Mouse (Mus musculus) liver, embryonic 12.5 days (tissue): ENCODE data around the gene G6pc. TPM values are rescaled to one million over a fixed set of nuclear protein-coding genes. Genes with fewer than 3 reads are reported as not detected.

Experiments used
- ATAC-seq: fragments of 200-750 bp; cut with Nextera tagmentation; 2 replicates; pipeline ENCODE4 v1.8.0; 2017; ENCODE audit warnings: moderate number of reproducible peaks, mild to moderate bottlenecking, moderate library complexity
- H3K27ac ChIP-seq: fragments of 300-500 bp; sonication (generic); 2 replicates; pipeline ENCODE4 v1.5.1; 2016; ENCODE audit warnings: mild to moderate bottlenecking
- H3K27me3 ChIP-seq: fragments of 300-500 bp; sonication (generic); replicated peaks from 2 replicates; pipeline ENCODE4 v1.6.1; 2016; ENCODE audit warnings: mild to moderate bottlenecking, moderate library complexity
- H3K36me3 ChIP-seq: fragments of 300-500 bp; sonication (generic); 2 replicates; pipeline ENCODE4 v1.6.1; 2016; ENCODE audit warnings: mild to moderate bottlenecking, moderate library complexity
- H3K4me1 ChIP-seq: fragments of 300-500 bp; sonication (generic); 2 replicates; pipeline ENCODE4 v1.6.1; 2016
- H3K4me2 ChIP-seq: fragments of 300-500 bp; sonication (generic); 2 replicates; pipeline ENCODE4 v1.6.1; 2016; ENCODE audit warnings: mild to moderate bottlenecking, moderate library complexity
- H3K4me3 ChIP-seq: fragments of 300-500 bp; sonication (generic); 2 replicates; pipeline ENCODE4 v1.5.1; 2016; ENCODE audit warnings: mild to moderate bottlenecking, moderate library complexity
- H3K9ac ChIP-seq: fragments of 300-500 bp; sonication (generic); 2 replicates; pipeline ENCODE4 v1.6.1; 2016; ENCODE audit warnings: mild to moderate bottlenecking, moderate library complexity
- H3K9me3 ChIP-seq: fragments of 300-500 bp; sonication (generic); replicated peaks from 2 replicates; pipeline ENCODE4 v1.6.1; 2016; ENCODE audit warnings: mild to moderate bottlenecking, moderate library complexity
- WGBS: fragments of 180-500 bp; shearing (Covaris S2); methylation state at CpG from one replicate; pipeline ENCODE4 v1.1.7; 2016; ENCODE audit not compliant: insufficient replicate concordance; 5-methylcytosine and 5-hydroxymethylcytosine counted together
- polyA plus RNA-seq: library from polyadenylated mRNA; unstranded; fragments of >200 nt; fragmentation: Nextera tagmentation; extraction: Ambion mirVana; gene quantifications from 2 replicates; pipeline ENCODE4 v1.2.1, GENCODE M21; 2016

G6pc gene
- polyA plus RNA-seq, 1 experiment from 2014 or later: not detected

GRCm38 (mm10) chr11:101335685-101336084 is 31.7 kb upstream of the G6pc start:
- H3K4me1 ChIP-seq: peaks cover 31% of the 10 kb centered on the region
- H3K4me3 ChIP-seq: no peak overlapping the region
- no peak overlapping the region for H3K9ac ChIP-seq
- no peak for ATAC-seq
- H3K36me3 ChIP-seq: no peaks in the 10 kb centered on the region
- H3K27me3 ChIP-seq: no peaks in the 10 kb centered on the region; the same call in 1 of the 2 replicates
- no peak overlapping the region for H3K27ac ChIP-seq
- no peaks in the 10 kb centered on the region for H3K9me3 ChIP-seq
- no peak overlapping the region for H3K4me2 ChIP-seq
- 74% methylated on average over 9 of the region's 9 CpGs for WGBS

- Histone ChIP-seq H3K27me3 (no peaks in the 10 kb centered on the region; the same call in 1 of the 2 replicates), H3K36me3 (no peaks in the 10 kb centered on the region), H3K4me3 (peak overlapping the region; percentile 4; the same call in 1 of the 2 replicates), H3K27ac (0 out of 2 replicates have a peak overlapping the region, but pooled peaks have one; percentile 18), H3K4me1 (peaks cover 31% of the 10 kb centered on the region), H3K9ac (no peak overlapping the region), H3K4me2 (peak overlapping the region; percentile 48), H3K9me3 (no peaks in the 10 kb centered on the region)
- WGBS: 2% methylated on average over 9 of the region's 9 CpGs
- peak; percentile 88 for ATAC-seq
These were observed 29.1 kb upstream of the G6pc start for GRCm38 (mm10) chr11:101338123-101338760.

GRCm38 (mm10) chr11:101347083-101347775 is 20.1 kb upstream of the G6pc start:
- Histone ChIP-seq H3K27me3 (peaks cover 14% of the 10 kb centered on the region), H3K4me3 (no peak overlapping the region), H3K4me2 (no peak overlapping the region), H3K36me3 (no peaks in the 10 kb centered on the region), H3K27ac (no peak overlapping the region), H3K9me3 (no peaks in the 10 kb centered on the region), H3K9ac (no peak overlapping the region), H3K4me1 (no peaks in the 10 kb centered on the region)
- WGBS: 52% methylated on average over 10 of the region's 10 CpGs
- ATAC-seq: no peak

GRCm38 (mm10) chr11:101348774-101349173 is 18.6 kb upstream of the G6pc start:
- Histone ChIP-seq H3K27me3 (peaks cover 21% of the 10 kb centered on the region), H3K9me3 (no peaks in the 10 kb centered on the region), H3K36me3 (no peaks in the 10 kb centered on the region), H3K9ac (no peak overlapping the region), H3K4me2 (no peak overlapping the region), H3K27ac (no peak overlapping the region), H3K4me3 (no peak overlapping the region), H3K4me1 (no peaks in the 10 kb centered on the region)
- WGBS: 57% methylated on average over 7 of the region's 7 CpGs
- ATAC-seq: no peak

GRCm38 (mm10) chr11:101349216-101349615 is 18.1 kb upstream of the G6pc start:
- WGBS: 54% methylated on average over 3 of the region's 3 CpGs
- Histone ChIP-seq H3K4me1 (0 out of 2 replicates have a peak, but pooled peaks cover 3% of the 10 kb centered on the region), H3K9ac (no peak overlapping the region), H3K27me3 (peaks cover 21% of the 10 kb centered on the region), H3K4me3 (no peak overlapping the region), H3K9me3 (no peaks in the 10 kb centered on the region), H3K4me2 (no peak overlapping the region), H3K36me3 (no peaks in the 10 kb centered on the region), H3K27ac (no peak overlapping the region)
- no peak for ATAC-seq

GRCm38 (mm10) chr11:101351100-101351720 is 16.2 kb upstream of the G6pc start:
- no peak for ATAC-seq
- no peak overlapping the region for H3K9ac ChIP-seq
- no peak overlapping the region for H3K27ac ChIP-seq
- no peaks in the 10 kb centered on the region for H3K9me3 ChIP-seq
- H3K4me1 ChIP-seq: 0 out of 2 replicates have a peak, but pooled peaks cover 4% of the 10 kb centered on the region
- H3K27me3 ChIP-seq: peaks cover 21% of the 10 kb centered on the region
- WGBS: 54% methylated on average over 11 of the region's 11 CpGs
- H3K4me2 ChIP-seq: no peak overlapping the region
- H3K4me3 ChIP-seq: no peak overlapping the region
- no peaks in the 10 kb centered on the region for H3K36me3 ChIP-seq

- Histone ChIP-seq H3K4me2 (no peak overlapping the region), H3K9me3 (no peaks in the 10 kb centered on the region), H3K27me3 (peaks cover 21% of the 10 kb centered on the region), H3K4me1 (0 out of 2 replicates have a peak, but pooled peaks cover 4% of the 10 kb centered on the region), H3K4me3 (no peak overlapping the region), H3K27ac (no peak overlapping the region), H3K9ac (no peak overlapping the region), H3K36me3 (no peaks in the 10 kb centered on the region)
- ATAC-seq: no peak
- 54% methylated on average over 3 of the region's 3 CpGs for WGBS
These were observed 15.6 kb upstream of the G6pc start for GRCm38 (mm10) chr11:101351721-101352111.

- H3K36me3 ChIP-seq: no peaks in the 10 kb centered on the region
- no peak overlapping the region for H3K9ac ChIP-seq
- no peaks in the 10 kb centered on the region for H3K9me3 ChIP-seq
- H3K27ac ChIP-seq: no peak overlapping the region
- no peak overlapping the region for H3K4me2 ChIP-seq
- H3K4me1 ChIP-seq: 0 out of 2 replicates have a peak, but pooled peaks cover 4% of the 10 kb centered on the region
- no peak for ATAC-seq
- H3K4me3 ChIP-seq: no peak overlapping the region
- peaks cover 21% of the 10 kb centered on the region for H3K27me3 ChIP-seq
- WGBS: 81% methylated on average over 12 of the region's 12 CpGs
These were observed 13.9 kb upstream of the G6pc start for GRCm38 (mm10) chr11:101353436-101353835.

GRCm38 (mm10) chr11:101354438-101355010 is 12.8 kb upstream of the G6pc start:
- 66% methylated on average over 5 of the region's 5 CpGs for WGBS
- no peak for ATAC-seq

GRCm38 (mm10) chr11:101355916-101356315 is 11.4 kb upstream of the G6pc start:
- ATAC-seq: no peak
- WGBS: 74% methylated on average over 2 of the region's 2 CpGs
- H3K27ac ChIP-seq: no peak overlapping the region
- H3K27me3 ChIP-seq: peaks cover 16% of the 10 kb centered on the region; the same call in 1 of the 2 replicates
- no peak overlapping the region for H3K4me3 ChIP-seq
- H3K9me3 ChIP-seq: no peaks in the 10 kb centered on the region
- H3K4me2 ChIP-seq: no peak overlapping the region
- no peak overlapping the region for H3K9ac ChIP-seq
- peaks cover 14% of the 10 kb centered on the region for H3K4me1 ChIP-seq
- no peaks in the 10 kb centered on the region for H3K36me3 ChIP-seq

More at GRCm38 (mm10) chr11:101354438-101355010, 12.8 kb upstream of the G6pc start:
- no peak overlapping the region for H3K4me2 ChIP-seq
- H3K27ac ChIP-seq: no peak overlapping the region
- no peaks in the 10 kb centered on the region for H3K36me3 ChIP-seq
- 0 out of 2 replicates have a peak, but pooled peaks cover 4% of the 10 kb centered on the region for H3K4me1 ChIP-seq
- no peaks in the 10 kb centered on the region for H3K9me3 ChIP-seq
- no peak overlapping the region for H3K9ac ChIP-seq
- no peak overlapping the region for H3K4me3 ChIP-seq
- H3K27me3 ChIP-seq: peaks cover 16% of the 10 kb centered on the region

GRCm38 (mm10) chr11:101357505-101358182 is 9.7 kb upstream of the G6pc start:
- no peaks in the 10 kb centered on the region for H3K9me3 ChIP-seq
- no peak overlapping the region for H3K4me3 ChIP-seq
- H3K27ac ChIP-seq: no peak overlapping the region
- ATAC-seq: no peak
- H3K27me3 ChIP-seq: peaks cover 3% of the 10 kb centered on the region; the same call in 1 of the 2 replicates
- H3K36me3 ChIP-seq: no peaks in the 10 kb centered on the region
- no peak overlapping the region for H3K9ac ChIP-seq
- H3K4me2 ChIP-seq: no peak overlapping the region
- peaks cover 18% of the 10 kb centered on the region for H3K4me1 ChIP-seq
- WGBS: 53% methylated on average over 3 of the region's 3 CpGs
